Mouse (Mus musculus) limb, embryonic 10.5 days (tissue): Measurements from ENCODE around the gene Sh3bgrl3. TPM values are rescaled to one million over a fixed set of nuclear protein-coding genes. Genes with fewer than 3 reads are reported as not detected.
A peak's percentile ranks its signal among the peaks of the same experiment; 100 is the strongest.

Source experiments
- DNase-seq: peaks from one replicate; pipeline ENCODE4 v3.0.0-alpha.2; 2017; ENCODE audit warnings: low spot score
- H3K27ac ChIP-seq: fragments of 300-500 bp; sonication (generic); 2 replicates; pipeline ENCODE4 v1.5.1; 2016; ENCODE audit warnings: mild to moderate bottlenecking
- H3K27me3 ChIP-seq: fragments of 300-500 bp; sonication (generic); 2 replicates; pipeline ENCODE4 v1.6.1; 2016; ENCODE audit warnings: low read depth, mild to moderate bottlenecking; ENCODE audit not compliant: poor library complexity, severe bottlenecking
- H3K36me3 ChIP-seq: fragments of 300-500 bp; sonication (generic); 2 replicates; pipeline ENCODE4 v1.6.1; 2016; ENCODE audit warnings: mild to moderate bottlenecking, moderate library complexity
- H3K4me1 ChIP-seq: fragments of 300-500 bp; sonication (generic); 2 replicates; pipeline ENCODE4 v1.6.1; 2016
- H3K4me3 ChIP-seq: fragments of 300-500 bp; sonication (generic); 2 replicates; pipeline ENCODE4 v1.5.1; 2016; ENCODE audit warnings: mild to moderate bottlenecking, moderate library complexity
- H3K9me3 ChIP-seq: fragments of 300-500 bp; sonication (generic); replicated peaks from 2 replicates; pipeline ENCODE4 v1.6.1; 2016; ENCODE audit warnings: mild to moderate bottlenecking
- WGBS: fragments of 180-500 bp; shearing (Covaris S2); methylation state at CpG from one replicate; pipeline ENCODE4 v1.1.7; 2016; 5-methylcytosine and 5-hydroxymethylcytosine counted together
- polyA plus RNA-seq: library from polyadenylated mRNA; unstranded; fragments of >200 nt; fragmentation: Nextera tagmentation; extraction: Ambion mirVana; gene quantifications from 2 replicates; pipeline ENCODE4 v1.2.1, GENCODE M21; 2016

Sh3bgrl3 gene
- polyA plus RNA-seq, 1 experiment from 2014 or later, result 308 TPM

GRCm38 (mm10) chr4:134081730-134082386 is 46.7 kb downstream of the Sh3bgrl3 start:
- H3K4me1 ChIP-seq, result peaks cover 23% of the 10 kb centered on the region
- peak overlapping the region; percentile 8; the same call in 1 of the 2 replicates for H3K27ac ChIP-seq
- H3K9me3 ChIP-seq, result no peaks in the 10 kb centered on the region
- H3K27me3 ChIP-seq, result peaks cover 20% of the 10 kb centered on the region
- under 1% methylated on average over 41 of the region's 41 CpGs for WGBS
- peak overlapping the region; percentile 56 for H3K4me3 ChIP-seq
- no peaks in the 10 kb centered on the region for H3K36me3 ChIP-seq
- DNase-seq, result peak; percentile 87

DNA sequence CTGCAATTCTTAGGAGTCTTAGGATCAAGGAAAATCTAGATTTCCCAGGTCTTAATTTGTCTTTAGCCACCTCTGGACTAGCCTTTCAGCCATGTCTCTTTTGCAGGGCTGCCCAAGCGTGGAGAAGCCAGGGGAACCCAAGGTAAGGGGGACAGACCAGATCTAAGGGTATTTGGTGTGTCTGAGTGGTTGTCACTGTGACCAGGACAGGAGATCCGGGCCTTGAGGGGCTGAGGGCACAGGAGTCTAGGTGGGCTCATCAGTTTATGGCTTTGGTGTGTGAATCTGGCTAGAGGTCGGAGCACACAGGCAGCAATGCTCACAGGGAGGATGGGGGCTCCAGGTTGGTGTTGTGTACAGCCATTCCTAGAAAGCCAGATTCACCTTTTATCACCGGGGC is 47.9 kb downstream of the Sh3bgrl3 start:
- Histone ChIP-seq H3K27me3 (peaks cover 20% of the 10 kb centered on the region), H3K9me3 (no peaks in the 10 kb centered on the region), H3K4me1 (peaks cover 23% of the 10 kb centered on the region), H3K4me3 (no peak overlapping the region), H3K36me3 (no peaks in the 10 kb centered on the region), H3K27ac (no peak overlapping the region)
- 72% methylated on average over 4 of the region's 4 CpGs for WGBS
- DNase-seq, result no peak

DNA sequence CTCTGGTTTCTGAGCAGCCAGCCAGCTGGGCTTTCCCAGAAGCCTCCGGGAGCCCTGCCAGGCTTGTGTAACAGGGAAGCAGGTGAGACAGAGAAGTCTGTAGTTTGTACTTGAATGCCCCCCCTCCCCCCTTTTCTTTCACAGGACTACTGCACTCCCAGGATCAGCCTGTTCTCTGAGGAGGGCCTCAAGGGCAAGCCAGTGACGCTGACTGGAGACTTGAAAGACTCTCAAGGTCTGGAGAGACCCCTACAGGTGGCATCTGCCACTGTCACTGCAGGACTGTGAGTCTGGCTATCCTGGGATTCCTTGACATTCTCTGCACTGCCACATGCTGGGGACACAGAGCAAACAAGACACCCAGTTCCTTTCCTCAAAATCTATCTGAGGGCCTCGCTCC is 49.9 kb downstream of the Sh3bgrl3 start:
- 0 out of 2 replicates have a peak overlapping the region, but pooled peaks have one; percentile 4 for H3K27ac ChIP-seq
- WGBS, result 26% methylated on average over 3 of the region's 3 CpGs
- peaks cover 20% of the 10 kb centered on the region for H3K27me3 ChIP-seq
- no peaks in the 10 kb centered on the region for H3K36me3 ChIP-seq
- DNase-seq, result peak; percentile 60
- no peak overlapping the region for H3K4me3 ChIP-seq
- H3K4me1 ChIP-seq, result peaks cover 23% of the 10 kb centered on the region
- H3K9me3 ChIP-seq, result no peaks in the 10 kb centered on the region

Other genes with a start within 250 kb of the Sh3bgrl3 start
- 52.1 and 53.3 TPM in 2 replicates for gene Rps6ka1, start 241.0 kb downstream of the Sh3bgrl3 start, polyA plus RNA-seq
- 2,670 and 2,950 TPM in 2 replicates for gene Hmgn2, start 160.1 kb downstream of the Sh3bgrl3 start, polyA plus RNA-seq
- gene Dhdds, start 127.9 kb downstream of the Sh3bgrl3 start, polyA plus RNA-seq, result 41.8 and 41.9 TPM in 2 replicates
- gene Lin28a, start 109.9 kb downstream of the Sh3bgrl3 start, polyA plus RNA-seq, result 16.7 and 46.5 TPM in 2 replicates
- gene Zfp683, start 75.0 kb downstream of the Sh3bgrl3 start, polyA plus RNA-seq, result not detected in 2 replicates
- 3.5 and 4.4 TPM in 2 replicates for gene Crybg2, start 68.0 kb downstream of the Sh3bgrl3 start, polyA plus RNA-seq
- 2.4 and 3.9 TPM in 2 replicates for gene Cd52, start 33.7 kb downstream of the Sh3bgrl3 start, polyA plus RNA-seq
- gene Ubxn11, start 26.2 kb downstream of the Sh3bgrl3 start, polyA plus RNA-seq, result 5.1 and 6.5 TPM in 2 replicates
- gene Cep85, start 58.3 kb upstream of the Sh3bgrl3 start, polyA plus RNA-seq, result 27.1 and 29.1 TPM in 2 replicates
- not detected in 2 replicates for gene Gm7534, start 74.2 kb upstream of the Sh3bgrl3 start, polyA plus RNA-seq
- gene Catsper4, start 98.6 kb upstream of the Sh3bgrl3 start, polyA plus RNA-seq, result not detected in 2 replicates
- gene Cnksr1, start 109.6 kb upstream of the Sh3bgrl3 start, polyA plus RNA-seq, result 0.76 and 1.1 TPM in 2 replicates
- gene E130218I03Rik, start 114.9 kb upstream of the Sh3bgrl3 start, polyA plus RNA-seq, result 0.60 and 0.79 TPM in 2 replicates
- gene Zfp593, start 116.8 kb upstream of the Sh3bgrl3 start, polyA plus RNA-seq, result 19.0 and 23.5 TPM in 2 replicates
- gene Gm30191, start 118.1 kb upstream of the Sh3bgrl3 start, polyA plus RNA-seq, result not detected in 2 replicates
- gene Grrp1, start 125.3 kb upstream of the Sh3bgrl3 start, polyA plus RNA-seq, result 9.2 and 10.9 TPM in 2 replicates
- gene Pdik1l, start 159.1 kb upstream of the Sh3bgrl3 start, polyA plus RNA-seq, result 13.9 and 19.6 TPM in 2 replicates
- 0.30 and 0.95 TPM in 2 replicates for gene Trim63, start 186.3 kb upstream of the Sh3bgrl3 start, polyA plus RNA-seq
- gene Slc30a2, start 214.4 kb upstream of the Sh3bgrl3 start, polyA plus RNA-seq, result not detected in 2 replicates